10 mouse cellular contexts compared by ENCODE assay signal in the genomic region with DNA sequence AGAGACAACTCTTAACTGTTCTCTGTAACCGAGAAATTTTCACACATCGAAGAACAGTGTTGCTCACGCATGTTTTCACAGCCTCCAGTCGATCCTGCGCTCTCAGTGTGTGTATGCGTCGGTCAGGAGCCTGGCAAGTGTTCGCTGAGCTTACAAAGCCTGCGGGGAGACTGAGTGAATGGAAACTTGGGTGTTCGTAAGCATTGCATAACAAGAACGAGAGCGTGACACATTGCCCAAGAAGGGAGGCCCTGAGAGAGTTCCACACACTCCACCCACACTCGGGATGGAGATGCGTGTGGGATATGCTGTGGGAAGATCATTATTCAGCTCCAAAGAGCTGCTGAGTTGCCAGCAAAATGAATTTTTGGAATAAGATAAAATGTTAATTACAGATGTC. TPM values are rescaled to one million over a fixed set of nuclear protein-coding genes. Genes with fewer than 3 reads are reported as not detected.
DNase-seq lines count a peak whose midpoint lies in the region; ATAC-seq and TF ChIP-seq lines count a peak whose summit lies in the region.
"Had no signal": no experiment of that assay in that cellular context is flagged by ENCODE, and none has a peak within 500 bp of the region (broad histone marks: within the 10 kb centered on the region; RNA-seq: fewer than 3 reads in every experiment).

No protein-coding gene starts in this region.

- no peak overlapping the region for H3K4me3 ChIP-seq in forebrain, postnatal 0 days (ENCODE audit: low read depth, low read length)
- no peak overlapping the region for H3K4me3 ChIP-seq in forebrain, embryonic 15.5 days
- H3K4me3 ChIP-seq: hindbrain, embryonic 10.5 days had no signal

- DNase-seq in forebrain, postnatal 0 days: no peak
- DNase-seq in urinary bladder, postnatal 14 days (ENCODE audit: low spot score): peak; percentile 49
- DNase-seq in urinary bladder, adult 2 months (ENCODE audit: low spot score): no peak
- peak; percentile 70 to 76 for DNase-seq in left cerebral cortex, adult 9 months (ENCODE audit: low spot score in 2 of 2)
- DNase-seq in skeletal muscle tissue, adult 2 months (ENCODE audit: low read depth, low spot score): peak; percentile 85
- DNase-seq: B cell, adult 2 months had no signal

- no peaks in the 10 kb centered on the region for H3K36me3 ChIP-seq in forebrain, postnatal 0 days (ENCODE audit: insufficient read depth)
- no peaks in the 10 kb centered on the region for H3K36me3 ChIP-seq in forebrain, embryonic 15.5 days
- H3K36me3 ChIP-seq: hindbrain, embryonic 10.5 days had no signal

- H3K4me2 ChIP-seq in forebrain, postnatal 0 days (ENCODE audit: low read depth): no peak overlapping the region
- H3K4me2 ChIP-seq in forebrain, embryonic 15.5 days (replicated peaks): no peak overlapping the region

- WGBS in forebrain, postnatal 0 days: 78% methylated on average over 14 of the region's 14 CpGs
- 85% methylated on average over 14 of the region's 14 CpGs for WGBS in forebrain, embryonic 15.5 days

- no peak overlapping the region for H3K9ac ChIP-seq in forebrain, postnatal 0 days
- no peak overlapping the region for H3K9ac ChIP-seq in forebrain, embryonic 15.5 days (replicated peaks)

- H3K9me3 ChIP-seq in forebrain, postnatal 0 days (ENCODE audit: low read length): no peaks in the 10 kb centered on the region
- no peaks in the 10 kb centered on the region for H3K9me3 ChIP-seq in forebrain, embryonic 15.5 days
- H3K9me3 ChIP-seq: hindbrain, embryonic 10.5 days had no signal

- H3K27me3 ChIP-seq in forebrain, postnatal 0 days (ENCODE audit: insufficient read depth, low read length): no peaks in the 10 kb centered on the region
- no peaks in the 10 kb centered on the region for H3K27me3 ChIP-seq in forebrain, embryonic 15.5 days

- H3K27ac ChIP-seq in forebrain, postnatal 0 days (ENCODE audit: low read depth, low read length): no peak overlapping the region
- no peak overlapping the region for H3K27ac ChIP-seq in forebrain, embryonic 15.5 days (replicated peaks)
- H3K27ac ChIP-seq: hindbrain, embryonic 10.5 days had no signal

- peak; percentile 20; the same call in 1 of the 2 replicates for ATAC-seq in forebrain, postnatal 0 days
- no peak for ATAC-seq in forebrain, embryonic 15.5 days (replicated peaks)
- ATAC-seq in megakaryocyte progenitor cell, adult 5-6 weeks (replicated peaks; ENCODE audit: poor library complexity): no peak
- no peak for ATAC-seq in granulocyte monocyte progenitor cell, adult 5-6 weeks (replicated peaks; ENCODE audit: poor library complexity, severe bottlenecking)

- TF ChIP-seq CTCF in forebrain, postnatal 0 days (IDR thresholded peaks at IDR 0.05; ENCODE audit: low read depth): no peak

- no peaks in the 10 kb centered on the region for H3K4me1 ChIP-seq in forebrain, postnatal 0 days (ENCODE audit: insufficient read depth)
- H3K4me1 ChIP-seq in forebrain, embryonic 15.5 days: no peaks in the 10 kb centered on the region
- H3K4me1 ChIP-seq: hindbrain, embryonic 10.5 days had no signal

RNA-seq across cellular contexts. Expression of a gene that starts 31.7 kb away (rescaled TPM):
- total RNA-seq in forebrain, postnatal 0 days (2014; rRNA removed): 2.0 and 3.7 TPM in 2 replicates
- 1.2 and 1.4 TPM in 2 replicates for polyA plus RNA-seq in forebrain, postnatal 0 days (2015; fragmentation: Nextera tagmentation; extraction: Ambion mirVana)
- 8.0 and 9.1 TPM in 2 replicates for polyA plus RNA-seq in forebrain, embryonic 15.5 days (2015; fragmentation: Nextera tagmentation; extraction: Ambion mirVana)
- 1.2 and 1.3 TPM in 2 replicates for polyA plus RNA-seq in urinary bladder, adult 2 months (2012; rRNA removed)
- total RNA-seq in megakaryocyte progenitor cell, adult 5-6 weeks (2015): 26.8 and 29.7 TPM in 2 replicates
- 36.6 and 39.5 TPM in 2 replicates for total RNA-seq in megakaryocyte progenitor cell, adult 5-6 weeks (2017)
- 6.1 and 13.5 TPM in 2 replicates for total RNA-seq in granulocyte monocyte progenitor cell, adult 5-6 weeks (2014; fragmentation: Nextera tagmentation)
- total RNA-seq in granulocyte monocyte progenitor cell, adult 5-6 weeks (2017): 39.6 and 42.0 TPM in 2 replicates

Comparison
In these comparisons a context has a peak if more than half of its experiments do, and no peak if none do; other contexts are left out.
1. DNase-seq: peak in urinary bladder, postnatal 14 days (single experiment), left cerebral cortex, adult 9 months (2 of 2) and skeletal muscle tissue, adult 2 months (single experiment); none in forebrain, postnatal 0 days (single experiment) and urinary bladder, adult 2 months (single experiment).